Mouse (Mus musculus): ENCODE measurements around the gene Kifc1. TPM values are rescaled to one million over a fixed set of nuclear protein-coding genes. Genes with fewer than 3 reads are reported as not detected.

Gene Kifc1
- polyA plus RNA-seq, 1 experiment from 2014 or later, result 6.7 TPM

DNA sequence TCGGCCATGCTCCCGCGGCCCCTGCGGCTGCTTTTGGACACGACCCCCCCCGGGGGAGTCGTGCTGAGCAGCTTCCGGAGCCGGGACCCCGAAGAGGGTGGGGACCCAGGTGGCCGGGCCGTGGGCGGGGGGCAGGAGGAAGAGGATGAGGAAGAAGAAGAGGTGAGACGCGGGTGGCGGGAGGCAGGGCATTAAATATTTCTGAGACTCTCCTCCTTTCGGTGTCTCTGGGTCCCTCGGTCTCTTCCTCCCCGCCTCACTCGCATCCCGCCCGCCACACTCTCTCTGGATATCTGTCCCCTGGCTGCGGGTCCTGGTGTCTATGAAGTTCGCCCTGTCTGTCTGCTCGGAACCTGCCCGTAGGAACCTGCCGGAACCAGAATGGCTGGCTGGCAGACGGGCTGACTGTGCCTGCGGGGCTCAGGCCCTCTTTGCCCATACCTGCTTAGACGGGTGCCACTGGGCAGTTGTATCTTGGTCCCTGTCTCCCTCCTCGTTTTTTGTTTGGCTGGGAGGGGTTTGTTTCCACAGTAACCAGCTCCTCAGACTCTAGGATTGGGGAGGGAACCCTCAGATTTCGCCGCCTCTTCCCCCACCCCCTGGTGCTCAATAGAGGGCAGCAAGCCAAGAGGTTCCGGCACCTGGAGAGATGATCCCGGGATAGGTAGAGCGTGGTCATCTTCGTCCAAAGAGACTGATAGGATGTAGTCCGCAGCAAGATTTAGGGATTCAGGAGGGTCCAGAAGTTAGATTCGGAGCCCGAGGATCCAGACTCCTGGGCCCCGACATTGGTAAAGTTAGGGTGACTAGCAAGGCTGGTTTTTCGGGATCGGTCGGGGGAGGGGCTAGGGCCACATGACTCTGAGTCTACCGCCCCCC lies 40.1 kb upstream of the Kifc1 start:
- H3K4me3 ChIP-seq (ENCODE audit: low read depth, low read length), result peak overlapping the region; percentile 95
- peak; percentile 81 for DNase-seq (ENCODE audit: low spot score)
- under 1% methylated on average over 44 of the region's 45 CpGs for WGBS
- no peaks in the 10 kb centered on the region for H3K27me3 ChIP-seq (replicated peaks; ENCODE audit: control insufficient read depth, insufficient read depth, low read length)
- H3K27ac ChIP-seq (ENCODE audit: low read depth), result peak overlapping the region; percentile 89
- peak; percentile 13; the same call in 1 of the 2 replicates for ATAC-seq (replicated peaks; ENCODE audit: low FRiP score, low TSS enrichment, low read depth)
- peaks cover 29% of the 10 kb centered on the region for H3K36me3 ChIP-seq (ENCODE audit: control insufficient read depth, insufficient read depth, low read length)
- H3K9me3 ChIP-seq (ENCODE audit: control insufficient read depth, low read length), result no peaks in the 10 kb centered on the region
- peaks cover 17% of the 10 kb centered on the region for H3K4me1 ChIP-seq (replicated peaks; ENCODE audit: control insufficient read depth, insufficient read depth, low read length)
- peak overlapping the region; percentile 98 for H3K4me2 ChIP-seq (ENCODE audit: low read length)
- H3K9ac ChIP-seq (ENCODE audit: low read length), result peak overlapping the region; percentile 55

DNA sequence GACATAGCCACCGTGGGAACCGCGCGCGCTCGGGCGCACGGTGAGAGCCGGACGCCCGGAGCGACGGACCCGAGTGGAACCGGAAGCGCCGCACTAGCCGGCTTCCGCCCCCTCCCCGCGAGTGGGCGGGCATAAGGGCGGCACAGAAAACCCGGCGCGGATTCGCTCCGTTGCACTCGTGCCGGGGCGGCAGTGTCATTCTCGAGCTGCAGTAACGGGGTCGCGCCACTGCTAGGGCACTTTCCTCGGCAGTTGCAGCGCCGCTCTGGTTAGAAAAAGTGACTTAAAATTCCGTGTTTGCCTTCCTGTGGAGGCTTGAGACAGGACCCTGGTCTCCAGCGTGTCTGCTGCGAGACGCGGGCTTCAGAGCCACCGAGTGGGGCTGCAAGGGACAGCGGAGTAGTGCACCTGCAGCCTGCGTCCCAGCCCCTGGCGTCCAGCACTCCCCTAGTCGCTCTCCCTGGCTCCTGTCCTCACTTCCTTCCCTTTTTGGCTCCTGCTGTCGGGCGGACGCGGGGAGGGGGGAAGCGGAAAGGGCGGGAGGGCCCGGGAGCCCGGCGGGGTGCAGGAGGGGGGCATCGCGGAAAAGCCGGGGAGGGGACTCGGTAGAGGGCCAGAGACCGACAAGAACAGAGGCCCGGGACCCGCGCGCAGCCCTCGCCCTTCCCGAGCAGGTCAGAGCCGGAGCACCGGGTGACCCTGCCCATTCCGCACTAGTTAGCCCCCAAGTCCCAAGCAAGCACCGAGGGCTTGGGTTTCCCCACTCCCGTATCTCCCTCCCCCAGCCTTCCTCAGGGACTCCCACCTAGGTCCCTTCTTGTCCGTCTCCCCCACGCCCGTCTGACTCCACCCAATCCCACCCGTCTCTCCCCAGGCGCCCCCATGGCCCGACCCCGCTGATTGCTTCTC lies 39.2 kb upstream of the Kifc1 start, which contains the start of gene Rgl2:
Rgl2 (plus strand) TSS at position 173 of the 909 bp plus-strand sequence.
- H3K36me3 ChIP-seq (ENCODE audit: control insufficient read depth, insufficient read depth, low read length), result peaks cover 21% of the 10 kb centered on the region
- no peaks in the 10 kb centered on the region for H3K27me3 ChIP-seq (replicated peaks; ENCODE audit: control insufficient read depth, insufficient read depth, low read length)
- peak within 1 kb of the TSS; percentile 55 for H3K9ac ChIP-seq (ENCODE audit: low read length)
- H3K9me3 ChIP-seq (ENCODE audit: control insufficient read depth, low read length), result no peaks in the 10 kb centered on the region
- DNase-seq (ENCODE audit: low spot score) (peak; percentile 97), ATAC-seq (replicated peaks; ENCODE audit: low FRiP score, low TSS enrichment, low read depth) (peak; percentile 82)
- peak within 1 kb of the TSS; percentile 98 for H3K4me2 ChIP-seq (ENCODE audit: low read length)
- under 1% methylated on average over 73 of the region's 80 CpGs for WGBS
- peak within 1 kb of the TSS; percentile 89 for H3K27ac ChIP-seq (ENCODE audit: low read depth)
- H3K4me1 ChIP-seq (replicated peaks; ENCODE audit: control insufficient read depth, insufficient read depth, low read length), result peaks cover 17% of the 10 kb centered on the region
- H3K4me3 ChIP-seq (ENCODE audit: low read depth, low read length), result peak within 1 kb of the TSS; percentile 95

DNA sequence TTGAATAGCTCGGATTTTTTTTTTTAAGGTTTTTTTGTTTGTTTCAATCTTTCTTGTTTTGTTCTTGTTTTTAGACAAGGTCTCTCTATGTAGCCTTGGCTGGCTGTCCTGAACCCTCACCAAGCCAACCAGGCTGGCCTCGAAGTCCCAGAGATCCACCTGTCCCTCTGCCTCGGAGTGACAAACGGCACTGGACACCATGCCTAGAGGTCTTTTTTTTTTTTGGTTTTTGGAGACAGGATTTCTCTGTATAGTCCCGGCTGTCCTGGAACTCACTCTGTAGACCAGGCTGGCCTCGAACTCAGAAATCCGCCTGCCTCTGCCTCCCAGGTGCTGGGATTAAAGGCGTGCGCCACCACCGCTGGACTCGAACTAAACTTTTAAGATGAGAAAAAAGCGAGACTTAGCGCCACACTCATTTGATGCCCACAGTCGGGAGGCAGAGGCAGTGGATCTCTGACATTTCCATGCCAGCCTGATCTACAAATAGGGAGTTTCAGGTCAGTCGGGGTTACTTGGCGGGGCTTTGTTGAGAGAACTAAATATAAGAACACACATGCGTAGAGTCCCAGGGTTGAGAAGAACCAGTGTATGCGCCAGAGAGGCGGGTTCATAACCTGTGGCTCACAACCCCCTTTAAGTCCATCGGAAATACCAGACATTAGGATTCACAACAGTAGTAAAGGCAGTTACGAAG lies 37.9 kb upstream of the Kifc1 start:
- peak overlapping the region; percentile 55 for H3K9ac ChIP-seq (ENCODE audit: low read length)
- no peaks in the 10 kb centered on the region for H3K9me3 ChIP-seq (ENCODE audit: control insufficient read depth, low read length)
- peak overlapping the region; percentile 95 for H3K4me3 ChIP-seq (ENCODE audit: low read depth, low read length)
- H3K36me3 ChIP-seq (ENCODE audit: control insufficient read depth, insufficient read depth, low read length), result peaks cover 17% of the 10 kb centered on the region
- no peak for ATAC-seq (replicated peaks; ENCODE audit: low FRiP score, low TSS enrichment, low read depth)
- H3K27ac ChIP-seq (ENCODE audit: low read depth), result no peak overlapping the region
- peaks cover 17% of the 10 kb centered on the region for H3K4me1 ChIP-seq (replicated peaks; ENCODE audit: control insufficient read depth, insufficient read depth, low read length)
- no peak for DNase-seq (ENCODE audit: low spot score)
- no peaks in the 10 kb centered on the region for H3K27me3 ChIP-seq (replicated peaks; ENCODE audit: control insufficient read depth, insufficient read depth, low read length)
- WGBS, result 62% methylated on average over 21 of the region's 21 CpGs
- peak overlapping the region; percentile 98 for H3K4me2 ChIP-seq (ENCODE audit: low read length)

DNA sequence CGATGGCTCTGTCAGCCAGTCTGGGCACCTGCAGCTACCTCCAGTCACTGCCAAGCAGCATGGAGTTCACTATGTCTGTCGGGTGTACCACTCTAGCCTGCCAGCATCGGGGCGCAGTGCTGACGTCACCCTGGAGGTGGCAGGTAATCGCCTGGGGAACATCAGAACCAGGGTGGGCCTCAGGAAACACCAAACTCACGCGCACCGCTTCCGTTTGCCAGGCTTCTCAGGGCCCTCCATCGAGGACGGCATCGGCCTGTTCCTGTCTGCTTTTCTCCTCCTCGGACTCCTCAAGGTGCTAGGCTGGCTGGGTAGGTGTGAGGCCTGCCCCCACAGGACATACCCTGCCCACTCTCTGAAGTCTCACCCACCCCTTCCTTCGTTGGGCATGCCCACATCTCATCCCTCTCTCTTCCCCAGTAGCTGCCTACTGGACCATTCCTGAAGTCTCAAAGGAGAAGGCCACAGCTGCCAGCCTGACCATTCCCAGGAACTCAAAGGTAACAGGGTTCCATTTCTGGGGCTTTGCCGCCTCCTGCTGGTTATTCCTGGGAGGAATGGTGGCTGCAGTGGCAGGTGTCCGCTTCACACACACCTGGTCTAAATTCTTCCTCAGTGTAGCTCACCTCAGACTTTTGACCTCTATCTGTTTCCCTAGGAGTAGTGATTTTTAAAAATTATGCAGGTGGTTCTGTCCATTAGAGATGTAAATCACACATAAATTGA lies 35.9 kb upstream of the Kifc1 start:
- peaks cover 8% of the 10 kb centered on the region; the same call in 1 of the 2 replicates for H3K36me3 ChIP-seq (ENCODE audit: control insufficient read depth, insufficient read depth, low read length)
- ATAC-seq (replicated peaks; ENCODE audit: low FRiP score, low TSS enrichment, low read depth) (no peak), DNase-seq (ENCODE audit: low spot score) (no peak)
- no peak overlapping the region for H3K27ac ChIP-seq (ENCODE audit: low read depth)
- no peak overlapping the region for H3K9ac ChIP-seq (ENCODE audit: low read length)
- WGBS, result 74% methylated on average over 17 of the region's 17 CpGs
- no peaks in the 10 kb centered on the region for H3K27me3 ChIP-seq (replicated peaks; ENCODE audit: control insufficient read depth, insufficient read depth, low read length)
- H3K4me2 ChIP-seq (ENCODE audit: low read length), result no peak overlapping the region
- peaks cover 16% of the 10 kb centered on the region for H3K4me1 ChIP-seq (replicated peaks; ENCODE audit: control insufficient read depth, insufficient read depth, low read length)
- H3K4me3 ChIP-seq (ENCODE audit: low read depth, low read length), result no peak overlapping the region
- no peaks in the 10 kb centered on the region for H3K9me3 ChIP-seq (ENCODE audit: control insufficient read depth, low read length)

DNA sequence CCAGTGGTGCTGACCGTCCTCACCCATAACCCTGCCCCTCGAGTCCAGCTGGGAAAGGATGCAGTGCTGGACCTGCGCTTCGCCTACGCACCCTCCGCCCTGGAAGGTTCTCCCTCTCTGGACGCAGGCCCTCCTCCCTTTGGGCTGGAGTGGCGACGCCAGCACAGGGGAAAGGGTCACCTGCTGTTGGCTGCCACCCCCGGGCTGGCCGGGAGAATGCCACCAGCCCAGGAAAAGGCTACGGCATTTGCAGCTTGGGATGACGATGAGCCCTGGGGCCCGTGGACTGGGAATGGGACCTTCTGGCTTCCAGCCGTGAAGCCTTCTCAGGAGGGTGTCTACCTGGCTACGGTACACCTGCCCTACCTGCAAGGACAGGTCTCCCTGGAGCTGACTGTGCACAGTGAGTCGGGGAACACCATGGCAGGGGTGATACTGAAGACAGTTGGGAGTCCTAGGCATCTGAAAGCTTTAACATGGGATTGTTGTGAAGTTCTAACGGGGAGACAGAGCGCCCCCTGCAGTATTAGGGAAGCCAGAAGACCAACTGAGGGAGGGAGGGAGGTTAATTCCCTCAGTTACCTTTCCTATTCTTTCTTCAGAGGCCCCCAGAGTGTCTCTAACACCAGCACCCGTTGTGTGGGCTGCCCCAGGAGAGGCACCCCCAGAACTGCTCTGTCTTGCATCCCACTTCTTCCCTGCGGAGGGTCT lies 35.1 kb upstream of the Kifc1 start:
- Histone ChIP-seq H3K9me3 (ENCODE audit: control insufficient read depth, low read length) (no peaks in the 10 kb centered on the region), H3K4me1 (replicated peaks; ENCODE audit: control insufficient read depth, insufficient read depth, low read length) (peaks cover 14% of the 10 kb centered on the region), H3K9ac (ENCODE audit: low read length) (no peak overlapping the region), H3K4me2 (ENCODE audit: low read length) (no peak overlapping the region), H3K36me3 (ENCODE audit: control insufficient read depth, insufficient read depth, low read length) (peaks cover 8% of the 10 kb centered on the region; the same call in 1 of the 2 replicates), H3K27ac (ENCODE audit: low read depth) (no peak overlapping the region), H3K27me3 (replicated peaks; ENCODE audit: control insufficient read depth, insufficient read depth, low read length) (no peaks in the 10 kb centered on the region), H3K4me3 (ENCODE audit: low read depth, low read length) (no peak overlapping the region)
- WGBS, result 83% methylated on average over 21 of the region's 21 CpGs
- ATAC-seq (replicated peaks; ENCODE audit: low FRiP score, low TSS enrichment, low read depth) (no peak), DNase-seq (ENCODE audit: low spot score) (no peak)

DNA sequence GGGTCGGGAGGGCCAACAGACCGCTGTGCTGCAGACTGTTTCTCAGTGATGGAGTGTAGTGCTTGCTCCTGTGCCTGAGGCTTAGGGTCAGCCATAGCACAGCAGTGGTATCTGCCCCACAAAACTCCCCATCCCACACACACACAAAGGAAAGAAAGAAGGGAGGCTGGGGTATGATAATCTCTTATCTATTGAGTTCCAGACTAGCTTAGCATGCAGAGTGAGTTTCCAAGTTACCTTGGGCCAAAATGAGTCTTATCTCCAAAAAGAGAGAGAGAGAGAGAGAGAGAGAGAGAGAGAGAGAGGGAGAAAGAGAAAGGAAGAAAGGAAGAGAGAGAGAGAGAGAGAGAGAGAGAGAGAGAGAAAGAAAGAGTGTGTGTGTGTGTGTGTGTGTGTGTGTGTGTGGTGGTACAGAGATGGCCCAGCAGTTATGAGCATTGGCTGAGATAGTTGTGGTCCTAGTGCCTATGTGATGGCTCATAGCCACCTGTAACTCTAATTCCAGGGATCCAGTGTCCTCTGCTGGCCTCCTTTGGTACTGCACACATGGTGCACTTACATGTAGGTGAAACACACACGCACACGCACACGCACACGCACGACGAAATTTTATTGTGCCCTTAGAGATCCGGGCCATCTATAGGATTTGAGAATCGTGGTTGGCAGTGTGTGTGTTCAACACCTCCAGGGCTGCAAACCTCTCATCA lies 34.3 kb upstream of the Kifc1 start:
- H3K36me3 ChIP-seq (ENCODE audit: control insufficient read depth, insufficient read depth, low read length), result peaks cover 8% of the 10 kb centered on the region; the same call in 1 of the 2 replicates
- no peaks in the 10 kb centered on the region for H3K27me3 ChIP-seq (replicated peaks; ENCODE audit: control insufficient read depth, insufficient read depth, low read length)
- H3K4me3 ChIP-seq (ENCODE audit: low read depth, low read length), result no peak overlapping the region
- H3K4me2 ChIP-seq (ENCODE audit: low read length), result no peak overlapping the region
- no peak overlapping the region for H3K9ac ChIP-seq (ENCODE audit: low read length)
- no peak overlapping the region for H3K27ac ChIP-seq (ENCODE audit: low read depth)
- 86% methylated on average over 10 of the region's 10 CpGs for WGBS
- H3K9me3 ChIP-seq (ENCODE audit: control insufficient read depth, low read length), result no peaks in the 10 kb centered on the region
- DNase-seq (ENCODE audit: low spot score) (no peak), ATAC-seq (replicated peaks; ENCODE audit: low FRiP score, low TSS enrichment, low read depth) (no peak)
- H3K4me1 ChIP-seq (replicated peaks; ENCODE audit: control insufficient read depth, insufficient read depth, low read length), result peaks cover 15% of the 10 kb centered on the region

DNA sequence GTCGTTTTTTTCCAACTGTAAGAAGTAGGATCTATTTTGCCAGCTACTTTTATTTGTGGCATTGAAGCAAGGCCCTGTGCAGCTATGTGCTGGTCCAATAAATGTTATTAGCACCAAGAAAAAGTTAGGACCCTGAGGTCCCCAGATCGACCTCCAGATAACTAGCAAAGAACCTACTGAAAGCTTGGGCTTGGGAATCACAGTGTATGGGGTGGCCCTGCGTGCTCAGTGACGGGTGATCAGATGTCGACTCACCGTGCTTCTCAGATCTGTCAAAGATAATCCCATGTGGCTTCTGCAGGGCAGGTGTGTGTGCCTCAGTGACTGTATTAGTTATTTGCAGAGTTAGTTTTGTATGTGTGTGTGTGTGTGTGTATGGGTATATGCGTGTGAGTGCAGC lies 30.9 kb upstream of the Kifc1 start:
- Histone ChIP-seq H3K9ac (ENCODE audit: low read length) (no peak overlapping the region), H3K36me3 (ENCODE audit: control insufficient read depth, insufficient read depth, low read length) (peaks cover 12% of the 10 kb centered on the region), H3K9me3 (ENCODE audit: control insufficient read depth, low read length) (no peaks in the 10 kb centered on the region), H3K27ac (ENCODE audit: low read depth) (no peak overlapping the region), H3K4me2 (ENCODE audit: low read length) (no peak overlapping the region), H3K27me3 (replicated peaks; ENCODE audit: control insufficient read depth, insufficient read depth, low read length) (no peaks in the 10 kb centered on the region), H3K4me3 (ENCODE audit: low read depth, low read length) (no peak overlapping the region), H3K4me1 (replicated peaks; ENCODE audit: control insufficient read depth, insufficient read depth, low read length) (peaks cover 20% of the 10 kb centered on the region)
- ATAC-seq (replicated peaks; ENCODE audit: low FRiP score, low TSS enrichment, low read depth) (no peak), DNase-seq (ENCODE audit: low spot score) (no peak)
- 84% methylated on average over 7 of the region's 7 CpGs for WGBS

Data from intestine, embryonic 14.5 days (tissue).